Mouse (Mus musculus): ENCODE results near the gene Rps25. TPM values are rescaled to one million over a fixed set of nuclear protein-coding genes. Genes with fewer than 3 reads are reported as not detected.

The Rps25 gene
- polyA plus RNA-seq, 1 experiment: 1,790 TPM

GRCm38 (mm10) chr9:44454891-44455220, 47.9 kb downstream of the Rps25 start, which contains the start of gene Upk2:
Gene Upk2 (minus strand): TSS chr9:44454976.
- TF ChIP-seq CTCF (IDR thresholded peaks at IDR 0.05; ENCODE audit: control insufficient read depth, insufficient read depth, low read length) (no peak), POLR2A (IDR thresholded peaks at IDR 0.05; ENCODE audit: borderline replicate concordance, control insufficient read depth, low read depth, low read length) (no peak)
- 62% methylated on average over 4 of the region's 4 CpGs for WGBS
- H3K4me1 ChIP-seq (ENCODE audit: control insufficient read depth, insufficient read depth, low read length): no peaks in the 10 kb centered on the region; the same call in 1 of the 2 replicates
- no peak within 1 kb of the TSS for H3K4me3 ChIP-seq (replicated peaks; ENCODE audit: control insufficient read depth, low read depth, low read length)
- H3K27ac ChIP-seq (ENCODE audit: control insufficient read depth, insufficient read depth, low read depth, low read length, poor library complexity): no peak within 1 kb of the TSS

- Histone ChIP-seq H3K4me1 (ENCODE audit: control insufficient read depth, insufficient read depth, low read length) (peaks cover 5% of the 10 kb centered on the region), H3K4me3 (replicated peaks; ENCODE audit: control insufficient read depth, low read depth, low read length) (no peak overlapping the region), H3K27ac (ENCODE audit: control insufficient read depth, insufficient read depth, low read depth, low read length, poor library complexity) (no peak overlapping the region)
- WGBS: 58% methylated on average over 11 of the region's 11 CpGs
- TF ChIP-seq POLR2A (IDR thresholded peaks at IDR 0.05; ENCODE audit: borderline replicate concordance, control insufficient read depth, low read depth, low read length): no peak
- no peak for TF ChIP-seq CTCF (IDR thresholded peaks at IDR 0.05; ENCODE audit: control insufficient read depth, insufficient read depth, low read length)
Measured at GRCm38 (mm10) chr9:44457035-44457742, 50.2 kb downstream of the Rps25 start.

Other genes with a start within 250 kb of the Rps25 start
- gene Cbl, start 173.1 kb upstream of the Rps25 start, polyA plus RNA-seq (2011; ENCODE audit: insufficient read depth, insufficient read length, low replicate concordance, missing spikeins): 24.3 and 50.5 TPM in 2 replicates
- 1.4 TPM in 1 of 2 replicates, not detected in the other for gene Ccdc153, start 166.5 kb upstream of the Rps25 start, polyA plus RNA-seq (2011; ENCODE audit: insufficient read depth, insufficient read length, low replicate concordance, missing spikeins)
- 2.7 and 7.3 TPM in 2 replicates for gene Pdzd3, start 155.7 kb upstream of the Rps25 start, polyA plus RNA-seq (2011; ENCODE audit: insufficient read depth, insufficient read length, low replicate concordance, missing spikeins)
- 11.6 and 25.0 TPM in 2 replicates for gene Nlrx1, start 138.5 kb upstream of the Rps25 start, polyA plus RNA-seq (2011; ENCODE audit: insufficient read depth, insufficient read length, low replicate concordance, missing spikeins)
- 45.0 and 74.1 TPM in 2 replicates for gene Abcg4, start 118.5 kb upstream of the Rps25 start, polyA plus RNA-seq (2011; ENCODE audit: insufficient read depth, insufficient read length, low replicate concordance, missing spikeins)
- 9.1 and 21.6 TPM in 2 replicates for gene Hinfp, start 101.5 kb upstream of the Rps25 start, polyA plus RNA-seq (2011; ENCODE audit: insufficient read depth, insufficient read length, low replicate concordance, missing spikeins)
- gene C2cd2l, start 86.9 kb upstream of the Rps25 start, polyA plus RNA-seq (2011; ENCODE audit: insufficient read depth, insufficient read length, low replicate concordance, missing spikeins): 14.6 and 17.5 TPM in 2 replicates
- gene Dpagt1, start 81.1 kb upstream of the Rps25 start, polyA plus RNA-seq (2011; ENCODE audit: insufficient read depth, insufficient read length, low replicate concordance, missing spikeins): 11.2 and 30.7 TPM in 2 replicates
- gene H2afx, start 72.4 kb upstream of the Rps25 start, polyA plus RNA-seq (2011; ENCODE audit: insufficient read depth, insufficient read length, low replicate concordance, missing spikeins): 184 and 201 TPM in 2 replicates
- 824 and 950 TPM in 2 replicates for gene Hmbs, start 62.9 kb upstream of the Rps25 start, polyA plus RNA-seq (2011; ENCODE audit: insufficient read depth, insufficient read length, low replicate concordance, missing spikeins)
- 17.2 and 29.6 TPM in 2 replicates for gene Vps11, start 45.5 kb upstream of the Rps25 start, polyA plus RNA-seq (2011; ENCODE audit: insufficient read depth, insufficient read length, low replicate concordance, missing spikeins)
- 13.5 and 34.2 TPM in 2 replicates for gene Hyou1, start 27.6 kb upstream of the Rps25 start, polyA plus RNA-seq (2011; ENCODE audit: insufficient read depth, insufficient read length, low replicate concordance, missing spikeins)
- 9.8 and 16.9 TPM in 2 replicates for gene Slc37a4, start 10.3 kb upstream of the Rps25 start, polyA plus RNA-seq (2011; ENCODE audit: insufficient read depth, insufficient read length, low replicate concordance, missing spikeins)
- 36.9 and 50.1 TPM in 2 replicates for gene Trappc4, start 461 bp downstream of the Rps25 start, polyA plus RNA-seq (2011; ENCODE audit: insufficient read depth, insufficient read length, low replicate concordance, missing spikeins)
- 22.1 and 68.9 TPM in 2 replicates for gene Ccdc84, start 11.4 kb downstream of the Rps25 start, polyA plus RNA-seq (2011; ENCODE audit: insufficient read depth, insufficient read length, low replicate concordance, missing spikeins)
- not detected in 2 replicates for gene Foxr1, start 34.0 kb downstream of the Rps25 start, polyA plus RNA-seq (2011; ENCODE audit: insufficient read depth, insufficient read length, low replicate concordance, missing spikeins)
- gene Upk2, start 47.8 kb downstream of the Rps25 start, polyA plus RNA-seq (2011; ENCODE audit: insufficient read depth, insufficient read length, low replicate concordance, missing spikeins): not detected in 2 replicates
- 9.0 and 15.6 TPM in 2 replicates for gene Bcl9l, start 75.7 kb downstream of the Rps25 start, polyA plus RNA-seq (2011; ENCODE audit: insufficient read depth, insufficient read length, low replicate concordance, missing spikeins)
- gene Cxcr5, start 154.7 kb downstream of the Rps25 start, polyA plus RNA-seq (2011; ENCODE audit: insufficient read depth, insufficient read length, low replicate concordance, missing spikeins): 0.61 and 13.4 TPM in 2 replicates
- gene Ddx6, start 197.8 kb downstream of the Rps25 start, polyA plus RNA-seq (2011; ENCODE audit: insufficient read depth, insufficient read length, low replicate concordance, missing spikeins): 38.4 and 48.4 TPM in 2 replicates

All from bone marrow, adult 2 months (tissue).